Mouse (Mus musculus) forebrain, embryonic 12.5 days (tissue): ENCODE results near the gene Phlda3. TPM values are rescaled to one million over a fixed set of nuclear protein-coding genes. Genes with fewer than 3 reads are reported as not detected.

Experiments
- polyA plus RNA-seq: library from polyadenylated mRNA; unstranded; fragments of >200 nt; fragmentation: Nextera tagmentation; extraction: Ambion mirVana; gene quantifications from 2 replicates; pipeline ENCODE4 v1.2.1, GENCODE M21; 2016

Phlda3 gene
- polyA plus RNA-seq, 1 experiment from 2014 or later: 16.9 TPM

Other genes with a start within 250 kb of the Phlda3 start
- 32.4 and 37.9 TPM in 2 replicates for gene Nav1, start 158.8 kb upstream of the Phlda3 start, polyA plus RNA-seq
- gene Csrp1, start 46.1 kb upstream of the Phlda3 start, polyA plus RNA-seq: 31.6 and 33.9 TPM in 2 replicates
- 0.85 and 1.4 TPM in 2 replicates for gene Tnni1, start 13.3 kb downstream of the Phlda3 start, polyA plus RNA-seq
- 0.84 and 0.87 TPM in 2 replicates for gene Lad1, start 52.5 kb downstream of the Phlda3 start, polyA plus RNA-seq
- gene Tnnt2, start 70.2 kb downstream of the Phlda3 start, polyA plus RNA-seq: 1.5 TPM in 2 replicates
- 0.13 and 0.20 TPM in 2 replicates for gene Pkp1, start 153.1 kb downstream of the Phlda3 start, polyA plus RNA-seq
- gene Igfn1, start 240.2 kb downstream of the Phlda3 start, polyA plus RNA-seq: not detected in 2 replicates
- 126 and 128 TPM in 2 replicates for gene Tmem9, start 242.0 kb downstream of the Phlda3 start, polyA plus RNA-seq